Mouse (Mus musculus) E14TG2a.4 (cell line): ENCODE results near the gene Cars2.

Experiments used
- CTCF ChIP-seq: conservative IDR thresholded peaks from 2 replicates; pipeline ENCODE4 v1.5.1; 2014; ENCODE audit warnings: low read length
- NANOG ChIP-seq: IDR thresholded peaks from 2 replicates; pipeline ENCODE4 v1.6.1; 2014; ENCODE audit warnings: borderline replicate concordance, low read length, mixed read lengths
- POU5F1 ChIP-seq: IDR thresholded peaks from 2 replicates; pipeline ENCODE4 v1.6.1; 2014; ENCODE audit warnings: low read length, borderline replicate concordance

GRCm38 (mm10) chr8:11464707-11464964, 85.9 kb downstream of the Cars2 start:
- TF ChIP-seq CTCF = no peak
- TF ChIP-seq POU5F1 = no peak
- no peak for TF ChIP-seq NANOG
